Mouse (Mus musculus) CH12.LX (cell line): Measurements from ENCODE around the gene Lmnb2.

Source experiments
- CTCF ChIP-seq, 2 experiments: IDR thresholded peaks in 1 of 2; conservative IDR thresholded peaks in 1 of 2; 2 replicates each; pipeline ENCODE4 v1.5.1; 2011 to 2012; ENCODE audit warnings: low read depth in 2 of 2, low read length in 2 of 2, improper control_type of control experiment in 1 of 2, inconsistent platforms in 1 of 2, mild to moderate bottlenecking in 1 of 2, moderate library complexity in 1 of 2
- E2F4 ChIP-seq: IDR thresholded peaks from 2 replicates; pipeline ENCODE4 v1.6.1; 2011; ENCODE audit warnings: low read depth, low read length, improper control_type of control experiment; ENCODE audit not compliant: insufficient replicate concordance
- EP300 ChIP-seq: IDR thresholded peaks from 2 replicates; pipeline ENCODE4 v1.6.1; 2011; ENCODE audit warnings: low read length, improper control_type of control experiment
- MEF2A ChIP-seq: IDR thresholded peaks from 2 replicates; pipeline ENCODE4 v1.6.1; 2014; ENCODE audit warnings: low read depth, mild to moderate bottlenecking, inconsistent platforms, low read length, improper control_type of control experiment, borderline replicate concordance
- MYC ChIP-seq: IDR thresholded peaks from 2 replicates; pipeline ENCODE4 v1.6.1; 2011; ENCODE audit warnings: low read depth, mild to moderate bottlenecking, improper control_type of control experiment, low read length
- NELFE ChIP-seq: IDR thresholded peaks from 2 replicates; pipeline ENCODE4 v1.6.1; 2011; ENCODE audit warnings: low read depth, low read length, improper control_type of control experiment
- POLR2A ChIP-seq: IDR thresholded peaks from 2 replicates; pipeline ENCODE4 v1.6.1; 2011; ENCODE audit warnings: low read depth, mild to moderate bottlenecking, improper control_type of control experiment, low read length
- RAD21 ChIP-seq: IDR thresholded peaks from 2 replicates; pipeline ENCODE4 v1.6.1; 2011; ENCODE audit warnings: low read depth, mild to moderate bottlenecking, low read length, improper control_type of control experiment, moderate library complexity
- SIN3A ChIP-seq: IDR thresholded peaks from 2 replicates; pipeline ENCODE4 v1.6.1; 2012; ENCODE audit warnings: low read length, improper control_type of control experiment, inconsistent platforms
- ZKSCAN1 ChIP-seq: IDR thresholded peaks from 2 replicates; pipeline ENCODE4 v1.6.1; 2012; ENCODE audit warnings: low read depth, inconsistent platforms, low read length, improper control_type of control experiment, borderline replicate concordance

GRCm38 (mm10) chr10:80909375-80910162 is 8.5 kb downstream of the Lmnb2 start:
- no peak for TF ChIP-seq CTCF (conservative IDR thresholded peaks at IDR 0.05 in 1 of 2, IDR thresholded peaks at IDR 0.05 in 1 of 2; ENCODE audit: low read depth in 2 of 2, low read length in 2 of 2)
- TF ChIP-seq POLR2A, result no peak
- TF ChIP-seq RAD21, result no peak
- TF ChIP-seq MEF2A, result no peak
- no peak for TF ChIP-seq ZKSCAN1
- TF ChIP-seq EP300, result no peak
- TF ChIP-seq MYC, result no peak
- no peak for TF ChIP-seq NELFE
- TF ChIP-seq SIN3A, result no peak
- no peak for TF ChIP-seq E2F4
